Mouse (Mus musculus) spleen, postnatal 10 days (tissue): ENCODE data around the gene Ube2e2.

ENCODE experiments used
- DNase-seq, 2 experiments: peaks; one replicate each; pipeline ENCODE4 v3.0.0; 2021 to 2022; ENCODE audit warnings: low spot score in 2 of 2

Gene Ube2e2

DNA sequence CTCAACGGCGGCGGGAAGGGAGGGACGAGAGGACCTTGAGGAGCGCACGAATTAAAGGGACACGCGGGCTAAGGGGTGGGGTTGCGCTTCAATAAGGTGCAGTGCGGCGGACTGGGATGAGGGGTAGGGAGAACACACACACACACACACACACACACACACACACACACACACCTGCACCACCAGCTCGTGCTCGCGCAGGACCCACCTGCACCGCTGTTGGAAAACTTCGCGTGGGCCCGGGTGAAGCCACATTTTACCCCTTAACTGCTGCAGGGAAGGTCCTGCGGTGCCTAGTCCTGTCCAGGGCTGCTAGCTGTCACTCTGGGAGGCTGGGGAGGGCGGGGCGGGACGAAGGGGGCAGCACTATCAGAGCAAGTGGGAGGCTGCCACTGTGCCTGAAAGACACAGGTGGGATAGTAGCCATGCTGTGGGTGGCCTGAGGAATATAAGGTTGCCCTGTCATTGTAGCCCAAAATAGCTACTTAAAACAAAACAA is at the start of gene Ube2e2:
Gene Ube2e2, minus strand, starts transcription at position 321 of the 499 bp plus-strand sequence.
- no peak for DNase-seq

DNA sequence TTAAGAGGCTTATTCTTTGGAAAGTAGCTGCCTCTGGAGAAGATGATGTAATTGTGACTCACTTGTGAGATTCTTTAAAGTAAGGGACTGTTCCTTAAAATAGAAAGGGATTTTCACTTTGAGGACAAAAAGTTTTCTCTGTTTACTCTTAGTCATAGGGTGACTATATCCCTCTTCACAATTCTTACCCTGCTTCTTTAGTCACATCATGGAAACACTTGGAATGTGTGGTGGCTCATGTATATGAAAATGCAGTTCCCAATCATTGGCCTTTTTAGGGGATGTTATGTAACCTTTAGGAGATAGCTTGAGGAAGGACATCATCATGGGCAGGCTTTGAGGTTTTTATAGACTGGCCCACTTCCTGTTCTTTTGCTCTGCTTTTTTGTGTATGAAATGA is 46.0 kb upstream of the Ube2e2 start:
- no peak for DNase-seq

GRCm38 (mm10) chr14:18903553-18903952 is 9.5 kb upstream of the Ube2e2 start:
- DNase-seq, result no peak

- peak; percentile 22 to 80 for DNase-seq
Measured at GRCm38 (mm10) chr14:18893121-18893946, 733 bp downstream of the Ube2e2 start.

DNA sequence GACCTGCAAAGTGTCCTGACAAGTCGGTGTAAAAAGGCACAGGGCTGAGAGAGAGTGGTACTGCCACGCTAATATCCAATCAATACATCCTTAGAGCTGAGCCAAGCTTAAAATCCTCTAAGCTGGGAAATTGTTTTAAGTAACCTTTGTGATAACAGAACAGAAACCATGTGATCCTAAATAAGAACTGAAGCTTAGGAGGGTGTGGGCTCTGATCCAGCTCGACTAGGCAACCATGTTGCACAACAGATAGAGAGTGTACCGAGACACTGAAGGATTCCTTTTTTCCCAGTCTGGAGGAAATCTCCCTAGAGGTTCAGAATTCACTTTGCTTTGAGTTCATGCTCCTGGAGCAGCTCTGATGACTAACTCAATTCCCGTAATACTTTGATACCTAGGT is 4.5 kb downstream of the Ube2e2 start:
- no peak for DNase-seq

GRCm38 (mm10) chr14:18882493-18882892 is 11.6 kb downstream of the Ube2e2 start:
- DNase-seq, result no peak

DNA sequence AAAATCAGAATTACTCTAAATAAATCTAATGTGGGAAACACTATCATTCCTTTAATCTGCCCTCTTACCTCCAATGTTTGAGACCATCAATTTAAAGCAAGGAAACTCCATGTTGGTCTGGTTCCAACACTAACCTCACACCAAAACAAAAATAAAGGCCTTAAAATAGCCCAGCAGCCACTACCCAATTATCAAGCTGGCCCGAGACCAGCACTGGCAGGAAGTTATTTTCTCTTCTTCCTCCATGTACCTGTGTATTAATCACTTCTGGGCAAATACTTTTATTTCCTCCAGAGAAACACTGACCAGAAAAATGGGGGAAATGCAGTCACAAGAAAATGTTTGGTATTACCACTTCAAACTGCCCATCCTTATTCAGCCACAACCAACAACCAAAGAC is 23.4 kb downstream of the Ube2e2 start:
- DNase-seq, result no peak

DNA sequence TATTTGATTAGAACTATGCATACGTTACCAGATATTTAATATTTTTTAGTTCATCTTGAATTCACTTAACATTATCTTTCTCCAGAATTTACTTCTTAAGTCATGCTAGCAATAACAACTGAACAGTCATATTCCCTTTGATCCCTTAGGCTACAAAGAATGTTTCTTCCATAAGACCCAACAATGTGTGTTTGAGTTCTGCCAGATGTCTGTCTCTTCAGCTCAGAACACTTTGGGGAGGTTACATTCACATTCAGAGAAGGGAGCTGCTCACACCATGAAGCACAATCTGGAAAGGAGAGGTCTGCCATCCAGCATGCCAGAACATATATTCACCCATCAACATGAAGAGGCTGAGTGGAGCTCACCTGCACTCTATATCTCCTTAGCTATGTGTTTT is 65.4 kb downstream of the Ube2e2 start:
- no peak for DNase-seq

GRCm38 (mm10) chr14:18826753-18827152 is 67.3 kb downstream of the Ube2e2 start:
- no peak for DNase-seq

DNA sequence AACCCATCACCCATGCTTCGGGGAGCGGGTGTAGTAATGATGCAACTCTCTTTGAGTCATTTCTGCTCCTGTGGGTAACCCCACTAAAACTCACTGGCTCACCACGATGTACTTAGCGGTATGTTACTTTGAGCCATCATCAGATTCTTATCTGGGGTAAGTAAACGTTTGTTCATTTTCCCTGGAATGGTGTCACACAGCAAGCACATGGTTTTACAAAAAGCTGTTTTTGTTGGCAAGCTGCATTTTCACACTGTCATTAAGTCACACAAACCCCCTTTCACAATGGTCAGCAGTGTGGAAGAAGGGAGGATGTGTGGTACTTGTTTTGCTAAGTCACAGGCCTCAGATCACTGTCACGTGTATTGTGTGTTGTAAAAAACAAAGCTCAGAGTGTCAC is 73.4 kb downstream of the Ube2e2 start:
- no peak for DNase-seq

DNA sequence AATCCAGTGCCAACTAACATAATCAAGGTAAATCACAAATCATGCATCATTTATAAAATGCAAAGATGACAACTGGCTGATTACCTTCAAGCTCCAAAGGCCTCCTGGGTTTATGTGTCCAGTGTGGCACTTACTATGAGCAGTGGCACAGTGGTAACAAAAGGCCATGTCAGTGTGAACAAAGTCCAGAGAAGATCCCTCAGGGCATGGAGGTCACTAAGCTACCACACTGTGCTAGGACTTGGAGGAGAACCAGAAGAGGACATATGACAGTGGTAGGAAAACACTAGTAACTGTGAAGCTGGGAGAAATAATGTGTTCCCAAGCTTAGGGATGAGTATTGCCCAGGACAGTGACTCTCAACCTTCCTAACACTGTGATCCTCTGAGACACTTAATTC is 97.2 kb downstream of the Ube2e2 start:
- no peak for DNase-seq

DNA sequence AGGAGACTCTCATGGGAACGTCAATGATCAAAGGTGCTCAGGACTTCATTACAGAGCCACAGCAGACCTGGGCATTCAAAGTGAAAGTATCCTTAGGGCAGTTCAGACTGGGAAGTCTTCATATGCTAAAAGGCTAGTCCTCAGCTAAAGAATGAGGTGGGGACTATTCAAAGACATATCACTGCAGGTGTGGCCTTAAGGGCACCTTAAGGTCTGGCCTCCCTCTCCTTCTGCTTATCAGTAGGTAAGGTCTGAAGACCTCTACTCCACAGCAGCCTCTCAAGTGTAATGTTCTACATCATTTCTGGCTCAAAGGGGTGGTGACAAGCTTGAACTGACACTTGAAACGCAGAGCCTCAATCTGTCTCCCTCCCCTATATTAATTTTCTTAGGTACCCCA is 98.3 kb downstream of the Ube2e2 start:
- DNase-seq, result no peak

DNA sequence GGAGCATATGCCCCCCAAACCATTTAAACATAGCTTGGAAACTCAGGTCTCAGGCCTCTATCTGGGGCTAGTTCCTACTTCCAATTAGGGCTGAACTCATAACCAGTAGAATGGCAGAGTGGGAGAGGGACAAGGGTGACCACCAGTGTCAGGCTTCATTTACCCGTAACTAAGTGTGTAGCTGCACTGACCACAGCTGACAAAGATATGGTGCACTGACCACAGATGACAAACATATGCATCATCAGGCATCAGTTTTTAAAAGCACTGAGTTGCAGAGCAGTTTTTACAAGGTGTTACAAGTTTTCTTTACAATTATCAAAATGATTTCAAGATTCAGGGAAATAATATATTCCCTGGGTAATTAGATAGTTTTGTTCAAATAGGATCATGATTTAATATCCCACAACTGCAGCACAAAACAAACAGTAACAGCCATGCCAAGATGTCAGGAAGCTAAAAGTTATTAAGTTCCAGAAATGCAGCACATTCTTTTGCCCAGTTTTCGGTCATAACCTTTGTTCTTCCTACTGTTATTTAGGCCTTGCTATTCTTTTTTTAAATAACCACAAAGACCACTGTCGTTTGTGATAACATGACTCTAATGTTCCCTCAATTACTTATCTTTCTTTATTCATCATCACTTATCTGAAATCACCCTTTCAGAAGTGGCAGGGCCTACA is 114.9 kb downstream of the Ube2e2 start:
- DNase-seq, result no peak

DNA sequence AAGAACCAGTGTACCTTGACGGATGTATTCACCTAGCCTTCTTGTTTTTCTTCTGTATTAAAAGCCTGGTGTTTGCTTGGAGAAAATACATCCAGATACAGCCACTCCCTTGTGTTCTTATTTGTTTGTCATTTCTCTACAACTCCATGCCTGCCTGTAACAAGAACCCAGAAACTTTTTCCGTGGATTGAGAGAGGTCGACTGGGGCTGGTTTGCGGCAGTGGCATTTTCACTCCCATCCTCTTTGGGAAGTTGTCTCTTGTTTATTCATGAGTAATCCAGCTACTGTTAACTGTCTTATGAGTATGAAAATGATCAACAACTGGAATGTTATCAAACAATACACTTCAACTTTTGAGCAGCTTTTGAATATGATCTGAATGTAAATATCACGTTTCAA is 115.8 kb downstream of the Ube2e2 start:
- no peak for DNase-seq

DNA sequence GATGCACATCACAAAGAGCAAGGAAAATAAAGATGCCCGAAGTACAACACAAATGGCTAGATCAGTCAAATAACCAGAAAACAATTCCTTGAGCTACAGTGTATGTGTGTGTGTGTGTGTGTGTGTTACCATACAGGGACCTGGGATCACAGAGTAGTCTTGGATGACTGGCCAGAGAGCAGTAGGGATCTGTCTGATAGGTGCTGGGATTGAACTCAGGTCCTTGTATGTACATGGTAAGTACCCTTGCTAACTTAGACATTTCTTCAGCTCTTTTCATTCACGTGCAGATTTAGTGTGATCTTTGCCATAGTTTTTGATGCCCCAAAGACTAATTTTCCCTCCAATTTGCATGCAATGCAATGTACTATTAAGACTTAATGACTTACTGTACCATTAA is 117.9 kb downstream of the Ube2e2 start:
- DNase-seq, result no peak

DNA sequence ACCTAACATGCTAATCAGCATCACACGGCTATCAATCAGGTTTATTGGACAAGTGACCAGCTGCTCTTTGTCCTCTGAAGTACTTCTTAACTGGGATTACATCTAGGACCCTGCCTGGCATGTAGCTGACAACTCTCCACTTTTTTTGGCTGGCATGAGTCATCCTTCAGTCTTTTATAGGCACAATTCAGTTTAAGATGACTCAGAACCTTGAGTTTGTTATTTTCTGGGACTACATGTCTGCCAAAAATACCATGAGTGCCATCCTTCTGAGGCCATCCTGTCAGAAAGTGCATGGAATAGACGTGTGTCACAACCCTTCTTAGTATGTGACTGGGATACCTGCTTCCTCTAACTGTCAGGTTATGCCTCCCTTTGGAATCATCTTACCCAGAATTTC is 120.3 kb downstream of the Ube2e2 start:
- DNase-seq, result no peak

- DNase-seq, result no peak
Measured at GRCm38 (mm10) chr14:18759601-18760356, 134.3 kb downstream of the Ube2e2 start.

- DNase-seq, result no peak
Measured at GRCm38 (mm10) chr14:18758595-18759532, 135.2 kb downstream of the Ube2e2 start.

DNA sequence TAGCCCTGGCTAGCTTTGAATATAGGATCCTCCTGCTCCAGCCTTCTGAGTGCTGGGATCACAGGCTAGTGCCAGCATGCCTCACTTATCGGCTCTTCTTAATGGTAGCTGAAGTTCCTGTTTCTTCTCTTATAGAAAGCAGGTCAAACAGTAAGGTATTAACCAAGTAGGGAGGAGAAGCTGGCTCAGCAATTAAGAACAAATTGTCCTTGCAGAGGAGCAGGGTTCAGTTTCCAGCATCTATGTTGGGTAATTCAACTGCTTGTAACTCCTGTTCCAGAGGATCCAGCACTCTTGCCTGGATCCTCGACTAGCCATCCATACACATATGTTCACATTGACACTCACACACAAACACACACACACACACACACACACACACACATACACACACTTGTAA is 136.1 kb downstream of the Ube2e2 start:
- no peak for DNase-seq

- no peak for DNase-seq
Measured at GRCm38 (mm10) chr14:18755410-18755809, 138.7 kb downstream of the Ube2e2 start.

DNA sequence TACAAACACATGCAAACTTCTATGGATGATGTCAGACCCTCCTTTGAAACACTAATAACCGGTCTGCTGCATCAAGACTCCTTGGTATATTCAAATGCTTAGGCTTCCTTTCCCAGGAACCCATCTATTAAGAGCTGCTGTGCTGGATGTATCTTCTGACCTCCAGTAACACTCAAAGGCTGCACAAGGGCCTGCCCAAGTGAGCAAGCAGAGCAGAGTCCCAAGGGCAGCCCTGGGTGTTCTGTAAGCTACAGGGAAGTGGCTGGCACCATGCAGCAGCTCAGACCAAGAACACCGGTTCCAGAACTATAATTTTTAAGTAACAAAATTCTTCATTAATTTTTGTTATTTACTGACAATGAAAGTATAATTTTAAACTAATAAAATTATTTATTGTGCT is 139.5 kb downstream of the Ube2e2 start:
- no peak for DNase-seq
